Mouse (Mus musculus) liver, embryonic 11.5 days (tissue): Measurements from ENCODE around the gene Cgref1. TPM values are rescaled to one million over a fixed set of nuclear protein-coding genes. Genes with fewer than 3 reads are reported as not detected.

Experiments used
- ATAC-seq: fragments of 200-750 bp; cut with Nextera tagmentation; replicated peaks from 2 replicates; pipeline ENCODE4 v1.8.0; 2017; ENCODE audit warnings: moderate number of reproducible peaks, mild to moderate bottlenecking, moderate TSS enrichment, moderate library complexity; ENCODE audit not compliant: low FRiP score
- DNase-seq: peaks from one replicate; pipeline ENCODE4 v3.0.0-alpha.2; 2017; ENCODE audit warnings: low spot score
- H3K27ac ChIP-seq: fragments of 300-500 bp; sonication (generic); 2 replicates; pipeline ENCODE4 v1.5.1; 2014; ENCODE audit warnings: mild to moderate bottlenecking, low read depth, low read length, control low read depth
- H3K27me3 ChIP-seq: fragments of 300-500 bp; sonication (generic); replicated peaks from 2 replicates; pipeline ENCODE4 v1.6.1; 2014; ENCODE audit warnings: low read length, mixed read lengths; ENCODE audit not compliant: control insufficient read depth, insufficient read depth
- H3K36me3 ChIP-seq: fragments of 300-500 bp; sonication (generic); 2 replicates; pipeline ENCODE4 v1.6.1; 2014; ENCODE audit warnings: mild to moderate bottlenecking, low read length, moderate library complexity, mixed read lengths; ENCODE audit not compliant: control insufficient read depth, insufficient read depth
- H3K4me1 ChIP-seq: fragments of 300-500 bp; sonication (generic); replicated peaks from 2 replicates; pipeline ENCODE4 v1.6.1; 2014; ENCODE audit warnings: low read length, mixed read lengths; ENCODE audit not compliant: control insufficient read depth, insufficient read depth
- H3K4me2 ChIP-seq: fragments of 300-500 bp; sonication (generic); 2 replicates; pipeline ENCODE4 v1.6.1; 2014; ENCODE audit warnings: mild to moderate bottlenecking, control low read depth, moderate library complexity
- H3K4me3 ChIP-seq: fragments of 300-500 bp; sonication (generic); 2 replicates; pipeline ENCODE4 v1.5.1; 2014; ENCODE audit warnings: low read depth, low read length, control low read depth
- H3K9ac ChIP-seq: fragments of 300-500 bp; sonication (generic); 2 replicates; pipeline ENCODE4 v1.6.1; 2014; ENCODE audit warnings: low read depth, low read length, control low read depth
- H3K9me3 ChIP-seq: fragments of 300-500 bp; sonication (generic); 2 replicates; pipeline ENCODE4 v1.6.1; 2016; ENCODE audit warnings: low read length, inconsistent platforms, mixed read lengths; ENCODE audit not compliant: control insufficient read depth
- WGBS: fragments of 180-500 bp; shearing (Covaris S2); extraction: QIAGEN DNeasy Blood & Tissue Kit; methylation state at CpG from one replicate; pipeline ENCODE4 v1.1.7; 2014; 5-methylcytosine and 5-hydroxymethylcytosine counted together
- polyA plus RNA-seq: library from polyadenylated mRNA; unstranded; fragments of >200 nt; fragmentation: Nextera tagmentation; extraction: Ambion mirVana; gene quantifications from 2 replicates; pipeline ENCODE4 v1.2.1, GENCODE M21; 2014

Gene Cgref1
- polyA plus RNA-seq, 1 experiment from 2014 or later = 8.2 TPM

DNA sequence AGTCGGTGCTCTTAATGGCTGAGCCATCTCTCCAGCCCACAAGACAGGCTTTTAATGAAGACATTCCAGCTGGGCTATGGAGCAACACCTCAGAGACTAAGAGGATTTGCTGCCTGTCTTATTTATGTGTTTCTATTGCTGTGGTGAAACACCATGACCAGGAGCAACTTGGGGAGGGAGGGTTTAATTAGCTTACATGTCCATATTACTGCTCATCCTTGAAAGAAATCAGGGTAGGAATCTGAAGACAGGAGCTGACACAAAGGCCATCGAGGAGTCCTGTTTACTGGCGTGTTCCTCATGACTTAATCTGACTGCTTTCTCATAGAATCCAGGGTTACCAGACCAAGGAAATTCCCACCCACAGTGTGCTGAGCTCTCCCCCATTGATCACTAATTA lies 18.5 kb upstream of the Cgref1 start:
- Histone ChIP-seq H3K4me3 (no peak overlapping the region), H3K9ac (no peak overlapping the region), H3K27me3 (no peaks in the 10 kb centered on the region; the same call in 1 of the 2 replicates), H3K4me1 (peaks cover 11% of the 10 kb centered on the region), H3K9me3 (no peaks in the 10 kb centered on the region), H3K36me3 (no peaks in the 10 kb centered on the region), H3K27ac (no peak overlapping the region), H3K4me2 (no peak overlapping the region)
- ATAC-seq (no peak), DNase-seq (no peak)
- WGBS = 71% methylated on average over 3 of the region's 3 CpGs

DNA sequence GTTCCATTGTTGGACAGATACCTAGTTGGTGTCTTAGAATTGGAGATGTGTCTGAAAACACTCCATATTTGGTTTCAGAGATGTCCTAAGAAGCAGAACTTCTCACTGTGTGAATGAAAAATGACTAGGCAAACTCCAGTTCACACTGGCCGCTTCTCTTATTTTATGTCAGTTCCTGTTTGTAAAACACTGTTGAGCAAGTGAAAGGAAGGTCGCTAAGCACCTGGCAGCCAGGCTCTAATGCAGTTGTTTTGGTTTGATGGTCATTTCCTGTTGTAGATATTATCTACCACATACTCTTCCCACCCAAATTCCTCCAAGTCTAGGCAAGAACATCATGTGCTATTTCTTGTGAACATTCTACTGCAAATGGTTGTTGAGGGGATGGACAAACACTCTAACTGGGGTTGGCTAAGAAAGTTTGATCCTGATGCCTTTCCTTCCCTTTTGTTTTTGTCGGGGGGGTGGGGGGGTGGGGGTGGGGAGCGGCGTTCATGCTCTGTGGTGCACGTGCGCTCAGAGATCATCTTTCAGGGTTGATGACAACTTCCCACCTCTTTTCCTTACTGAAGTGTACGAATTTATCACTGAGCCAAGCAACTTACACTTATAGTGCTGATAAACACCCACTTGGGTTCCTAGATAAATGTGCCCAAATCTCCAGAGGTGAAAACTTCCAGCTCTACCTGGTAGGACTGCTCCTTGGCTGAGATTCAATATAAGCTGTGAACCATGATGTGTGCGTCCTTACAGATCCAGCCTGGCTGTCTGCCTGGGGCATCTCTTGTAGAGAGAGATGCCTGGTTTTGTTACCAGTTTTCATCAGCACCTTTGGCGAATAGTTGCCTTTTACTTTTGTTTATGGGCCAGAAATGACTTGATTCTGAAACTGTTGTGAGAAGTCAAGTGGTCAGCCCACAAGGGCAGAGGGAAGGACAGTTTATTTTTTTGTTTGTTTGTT lies 16.4 kb upstream of the Cgref1 start:
- WGBS = 48% methylated on average over 10 of the region's 10 CpGs
- Histone ChIP-seq H3K9me3 (no peaks in the 10 kb centered on the region), H3K27ac (no peak overlapping the region), H3K4me2 (no peak overlapping the region), H3K27me3 (no peaks in the 10 kb centered on the region), H3K4me1 (peaks cover 17% of the 10 kb centered on the region), H3K9ac (no peak overlapping the region), H3K4me3 (no peak overlapping the region), H3K36me3 (peaks cover 13% of the 10 kb centered on the region)
- no peak for DNase-seq
- no peak for ATAC-seq

DNA sequence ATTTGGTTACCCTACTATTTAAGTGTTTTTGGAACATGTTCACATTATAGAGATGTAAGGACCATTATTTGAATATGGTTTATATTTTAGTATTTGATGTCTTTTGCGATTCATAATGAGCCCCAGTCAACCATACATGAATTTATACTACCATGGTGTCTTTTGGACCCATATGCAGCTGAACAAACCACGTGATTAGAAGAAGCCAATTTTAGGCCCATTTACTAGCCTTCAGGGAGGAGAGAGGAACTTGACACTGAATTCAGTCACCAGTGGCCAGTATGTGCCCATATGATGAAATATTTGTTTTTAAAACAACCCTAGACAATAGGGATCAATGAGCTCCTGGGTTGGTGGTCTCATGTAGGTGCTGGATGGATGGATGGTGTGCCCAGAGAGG lies 15.4 kb upstream of the Cgref1 start:
- no peak for DNase-seq
- H3K4me2 ChIP-seq = peak overlapping the region; percentile 71
- peak overlapping the region; percentile 76; the same call in 1 of the 2 replicates for H3K4me3 ChIP-seq
- H3K4me1 ChIP-seq = peaks cover 17% of the 10 kb centered on the region
- H3K9ac ChIP-seq = no peak overlapping the region; the same call in 1 of the 2 replicates
- peaks cover 17% of the 10 kb centered on the region for H3K36me3 ChIP-seq
- H3K9me3 ChIP-seq = no peaks in the 10 kb centered on the region
- WGBS = 90% methylated on average over 2 of the region's 2 CpGs
- no peak for ATAC-seq
- H3K27ac ChIP-seq = 0 out of 2 replicates have a peak overlapping the region, but pooled peaks have one; percentile 16
- no peaks in the 10 kb centered on the region for H3K27me3 ChIP-seq

DNA sequence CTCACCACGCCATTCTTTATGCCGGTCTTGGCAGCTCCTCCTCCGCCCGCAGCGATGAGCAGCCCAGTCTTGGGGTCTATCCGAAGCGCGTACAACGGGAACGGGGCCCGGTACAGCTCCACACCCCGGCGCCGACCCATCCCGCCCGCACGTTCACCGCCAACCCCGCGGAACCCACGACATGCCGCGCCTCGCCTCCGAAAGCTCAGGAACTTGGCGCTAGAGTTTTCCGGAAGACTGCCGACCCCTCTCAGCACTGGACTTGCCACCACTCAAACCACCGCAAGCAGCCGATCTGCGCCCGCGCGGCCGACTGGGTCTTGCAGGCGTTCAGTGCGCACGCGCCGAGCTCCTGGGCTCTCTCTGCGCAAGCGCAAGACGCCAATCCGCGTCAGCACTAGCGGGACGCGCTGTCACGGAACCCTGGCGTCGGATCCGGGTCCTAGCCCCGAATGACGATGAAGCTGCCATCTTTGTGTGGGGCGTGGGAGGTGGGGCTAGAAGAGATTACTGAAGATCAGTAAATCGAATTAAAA lies 14.6 kb upstream of the Cgref1 start, which contains the start of gene Preb:
Preb (minus strand) TSS at position 396 of the 536 bp plus-strand sequence.
- Histone ChIP-seq H3K27me3 (no peaks in the 10 kb centered on the region), H3K4me3 (peak within 1 kb of the TSS; percentile 76), H3K36me3 (peaks cover 20% of the 10 kb centered on the region), H3K27ac (peak within 1 kb of the TSS; percentile 62), H3K9ac (peak within 1 kb of the TSS; percentile 79), H3K4me2 (peak within 1 kb of the TSS; percentile 71), H3K9me3 (no peaks in the 10 kb centered on the region), H3K4me1 (peaks cover 17% of the 10 kb centered on the region)
- WGBS = under 1% methylated on average over 56 of the region's 56 CpGs
- ATAC-seq = peak; percentile 95
- DNase-seq = peak; percentile 95

DNA sequence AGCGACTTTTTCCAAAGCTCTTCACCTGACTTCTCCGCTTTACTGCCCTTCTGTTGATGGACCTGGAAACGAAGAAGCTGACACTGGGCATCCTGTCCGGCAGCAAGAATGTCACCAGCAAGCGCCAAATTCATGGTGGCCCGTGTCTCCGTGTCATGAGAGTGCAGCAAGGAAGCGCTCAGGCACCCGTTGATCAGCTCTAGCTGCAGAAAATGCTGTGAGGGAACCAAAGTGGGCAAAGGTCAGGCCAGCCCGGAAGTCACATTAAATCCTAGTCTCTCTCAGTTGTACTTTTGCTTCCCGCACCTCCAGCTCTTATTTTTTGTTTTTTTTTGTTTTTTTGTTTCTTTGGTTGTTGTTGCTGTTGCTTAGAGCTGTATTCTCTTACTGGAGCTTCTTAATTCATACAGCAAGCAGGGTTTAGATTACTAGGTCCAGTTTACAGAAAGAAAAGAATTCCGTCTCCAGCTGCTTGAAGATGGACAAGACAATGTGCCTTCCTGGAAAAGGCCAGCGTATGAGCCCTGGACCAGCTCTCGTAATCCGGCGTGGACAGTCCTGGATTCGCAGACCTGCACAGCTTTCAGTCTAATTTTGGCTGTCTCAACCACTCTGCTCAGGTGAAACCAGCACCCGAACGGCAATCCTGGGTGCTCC lies 13.9 kb upstream of the Cgref1 start:
- peak overlapping the region; percentile 76 for H3K4me3 ChIP-seq
- H3K4me2 ChIP-seq = peak overlapping the region; percentile 71
- no peak for DNase-seq
- 34% methylated on average over 19 of the region's 19 CpGs for WGBS
- H3K9ac ChIP-seq = peak overlapping the region; percentile 79
- no peaks in the 10 kb centered on the region for H3K27me3 ChIP-seq
- no peaks in the 10 kb centered on the region for H3K9me3 ChIP-seq
- H3K4me1 ChIP-seq = peaks cover 17% of the 10 kb centered on the region
- no peak; the same call in 1 of the 2 replicates for ATAC-seq
- H3K36me3 ChIP-seq = peaks cover 25% of the 10 kb centered on the region
- H3K27ac ChIP-seq = peak overlapping the region; percentile 62; the same call in 1 of the 2 replicates

DNA sequence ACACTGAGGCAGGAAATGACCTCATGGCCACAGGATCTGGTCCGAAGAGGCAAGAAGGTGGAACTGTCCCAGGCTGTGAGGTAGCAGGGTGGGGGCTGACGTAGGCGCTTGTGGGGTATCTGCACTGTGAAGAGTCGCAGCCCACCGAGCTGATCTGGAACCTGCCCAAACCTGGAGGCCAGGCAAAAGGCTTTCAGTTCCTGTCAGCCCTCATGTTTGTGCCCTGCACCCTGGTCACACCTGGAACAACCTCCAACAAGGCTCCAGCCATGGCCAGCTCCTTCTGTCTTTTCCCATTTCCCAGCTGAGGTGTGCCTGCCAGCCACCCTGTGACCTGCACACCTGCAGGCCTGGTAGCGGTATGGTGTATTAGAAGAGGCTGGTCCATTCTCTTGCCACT lies 12.5 kb upstream of the Cgref1 start:
- H3K4me1 ChIP-seq = peaks cover 17% of the 10 kb centered on the region
- H3K27me3 ChIP-seq = no peaks in the 10 kb centered on the region
- no peak overlapping the region for H3K27ac ChIP-seq
- no peak overlapping the region for H3K9ac ChIP-seq
- no peak for DNase-seq
- peak overlapping the region; percentile 71 for H3K4me2 ChIP-seq
- peaks cover 36% of the 10 kb centered on the region for H3K36me3 ChIP-seq
- no peak for ATAC-seq
- H3K9me3 ChIP-seq = no peaks in the 10 kb centered on the region
- WGBS = 91% methylated on average over 6 of the region's 6 CpGs
- no peak overlapping the region for H3K4me3 ChIP-seq

DNA sequence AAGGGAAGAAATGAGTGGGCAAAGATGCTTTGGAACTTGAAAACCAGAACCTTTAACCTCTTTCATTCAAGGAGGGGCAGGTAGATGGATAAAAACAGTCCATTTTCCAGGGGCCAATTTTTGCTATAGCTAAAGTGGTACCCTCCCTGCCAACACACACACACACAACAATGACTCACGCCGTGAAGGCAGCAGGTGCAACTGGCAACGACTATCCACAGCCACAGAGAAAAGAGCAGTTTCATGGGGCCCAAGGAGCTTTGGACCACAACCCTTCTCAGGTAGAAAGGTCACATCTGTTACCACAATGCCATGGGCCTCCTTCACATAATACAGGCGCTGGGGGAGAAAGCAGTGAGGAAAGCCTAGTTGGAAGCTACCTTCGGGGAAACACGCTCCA lies 10.4 kb upstream of the Cgref1 start:
- DNase-seq (no peak), ATAC-seq (no peak)
- Histone ChIP-seq H3K4me2 (no peak overlapping the region), H3K9me3 (no peaks in the 10 kb centered on the region), H3K4me1 (peaks cover 15% of the 10 kb centered on the region), H3K4me3 (no peak overlapping the region), H3K36me3 (peaks cover 39% of the 10 kb centered on the region), H3K9ac (no peak overlapping the region), H3K27ac (no peak overlapping the region), H3K27me3 (no peaks in the 10 kb centered on the region)
- 90% methylated on average over 6 of the region's 6 CpGs for WGBS

DNA sequence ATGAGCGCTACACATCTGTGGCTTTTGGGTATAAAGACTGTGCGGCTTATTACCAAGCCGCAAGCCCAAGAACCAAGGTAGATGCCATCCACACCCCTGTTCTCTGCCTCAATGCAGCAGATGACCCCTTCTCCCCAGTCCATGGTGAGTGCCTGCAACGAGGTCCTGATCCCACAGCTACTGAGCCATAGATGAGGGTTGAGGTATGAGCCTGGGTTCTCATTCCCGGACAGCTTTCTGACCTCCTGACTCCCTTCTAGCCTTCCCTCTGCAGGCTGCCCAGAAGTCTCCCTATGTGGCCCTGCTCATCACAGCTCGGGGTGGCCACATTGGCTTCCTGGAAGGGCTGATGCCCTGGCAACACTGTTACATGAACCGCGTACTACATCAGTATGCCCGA lies 9.2 kb upstream of the Cgref1 start:
- no peak overlapping the region for H3K4me2 ChIP-seq
- H3K9ac ChIP-seq = no peak overlapping the region
- H3K36me3 ChIP-seq = peaks cover 39% of the 10 kb centered on the region
- H3K4me3 ChIP-seq = no peak overlapping the region
- no peak overlapping the region for H3K27ac ChIP-seq
- H3K4me1 ChIP-seq = peaks cover 13% of the 10 kb centered on the region
- no peaks in the 10 kb centered on the region for H3K9me3 ChIP-seq
- 92% methylated on average over 9 of the region's 9 CpGs for WGBS
- H3K27me3 ChIP-seq = no peaks in the 10 kb centered on the region
- DNase-seq = no peak
- no peak for ATAC-seq
